ENCODE assay signal across 13 mouse cellular contexts in the genomic region with DNA sequence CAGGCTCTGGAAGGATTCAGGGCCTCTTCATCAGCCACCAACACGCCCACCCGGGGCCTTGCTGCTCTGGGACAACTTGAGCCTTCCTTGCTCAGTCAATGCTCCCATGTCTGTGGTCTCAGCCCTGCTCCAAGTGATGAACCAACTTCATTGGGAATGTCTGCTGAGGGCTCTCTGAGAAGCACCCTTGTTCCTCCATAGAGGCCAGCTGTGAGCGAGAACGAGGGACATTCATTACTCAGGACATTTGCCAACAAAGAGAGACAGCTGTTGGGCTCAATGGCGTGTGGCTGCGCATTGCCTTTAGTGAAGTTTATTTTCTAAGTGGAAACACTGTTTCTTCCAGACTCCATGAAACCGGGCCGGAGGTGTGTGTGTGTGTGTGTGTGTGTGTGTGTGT. TPM values are rescaled to one million over a fixed set of nuclear protein-coding genes. Genes with fewer than 3 reads are reported as not detected.
DNase-seq lines count a peak whose midpoint lies in the region; ATAC-seq and TF ChIP-seq lines count a peak whose summit lies in the region.
"Had no signal": no experiment of that assay in that cellular context is flagged by ENCODE, and none has a peak within 500 bp of the region (broad histone marks: within the 10 kb centered on the region; RNA-seq: fewer than 3 reads in every experiment).

No protein-coding gene starts in this region.

- WGBS in hindbrain, embryonic 16.5 days = 79% methylated on average over 8 of the region's 8 CpGs
- WGBS in hindbrain, embryonic 11.5 days = 81% methylated on average over 8 of the region's 8 CpGs
- WGBS in lung, embryonic 14.5 days = 45% methylated on average over 8 of the region's 8 CpGs
- WGBS in lung, adult 2 months = 69% methylated on average over 8 of the region's 8 CpGs
- WGBS in intestine, embryonic 15.5 days = 71% methylated on average over 8 of the region's 8 CpGs
- 51% methylated on average over 8 of the region's 8 CpGs for WGBS in stomach, embryonic 15.5 days

- 0 out of 2 replicates have a peak overlapping the region, but pooled peaks have one; percentile 27 for H3K27ac ChIP-seq in hindbrain, embryonic 16.5 days (ENCODE audit: low read depth, low read length)
- H3K27ac ChIP-seq in hindbrain, embryonic 11.5 days (ENCODE audit: low read depth, low read length) = no peak overlapping the region
- peak overlapping the region; percentile 71; the same call in 1 of the 2 replicates for H3K27ac ChIP-seq in lung, embryonic 14.5 days (ENCODE audit: low read depth)
- H3K27ac ChIP-seq in intestine, embryonic 15.5 days = peak overlapping the region; percentile 55
- H3K27ac ChIP-seq in stomach, embryonic 15.5 days = peak overlapping the region; percentile 67; the same call in 1 of the 2 replicates
- H3K27ac ChIP-seq: embryonic facial prominence, embryonic 13.5 days had no signal

- ATAC-seq in hindbrain, embryonic 16.5 days = no peak
- no peak for ATAC-seq in hindbrain, embryonic 11.5 days (ENCODE audit: low FRiP score)
- peak; percentile 35; the same call in 1 of the 2 replicates for ATAC-seq in lung, embryonic 14.5 days (ENCODE audit: insufficient read depth)
- ATAC-seq in intestine, embryonic 15.5 days = peak; percentile 30; the same call in 1 of the 2 replicates
- ATAC-seq in stomach, embryonic 15.5 days (ENCODE audit: insufficient read depth, low FRiP score, low read depth) = no peak
- ATAC-seq: forebrain, embryonic 14.5 days; liver, postnatal 0 days had no signal

- no peaks in the 10 kb centered on the region for H3K27me3 ChIP-seq in hindbrain, embryonic 16.5 days (replicated peaks; ENCODE audit: control insufficient read depth, insufficient read depth, low read length)
- no peaks in the 10 kb centered on the region for H3K27me3 ChIP-seq in hindbrain, embryonic 11.5 days (ENCODE audit: control insufficient read depth, insufficient read depth, low read length)
- no peaks in the 10 kb centered on the region for H3K27me3 ChIP-seq in lung, embryonic 14.5 days (ENCODE audit: insufficient read depth, low read length)
- no peaks in the 10 kb centered on the region for H3K27me3 ChIP-seq in intestine, embryonic 15.5 days (replicated peaks)
- no peaks in the 10 kb centered on the region for H3K27me3 ChIP-seq in stomach, embryonic 15.5 days (replicated peaks)
- H3K27me3 ChIP-seq: embryonic facial prominence, embryonic 13.5 days had no signal

- H3K4me3 ChIP-seq in hindbrain, embryonic 16.5 days (ENCODE audit: low read length) = no peak overlapping the region
- no peak overlapping the region for H3K4me3 ChIP-seq in hindbrain, embryonic 11.5 days (ENCODE audit: low read depth, low read length)
- no peak overlapping the region for H3K4me3 ChIP-seq in lung, embryonic 14.5 days (ENCODE audit: low read depth, low read length)
- no peak overlapping the region for H3K4me3 ChIP-seq in lung, adult 2 months (replicated peaks; ENCODE audit: extremely low read depth, low read depth, low read length)
- H3K4me3 ChIP-seq in intestine, embryonic 15.5 days (replicated peaks) = no peak overlapping the region
- no peak overlapping the region for H3K4me3 ChIP-seq in stomach, embryonic 15.5 days (replicated peaks)
- H3K4me3 ChIP-seq: embryonic facial prominence, embryonic 13.5 days; midbrain, embryonic 12.5 days had no signal

- no peak for DNase-seq in hindbrain, embryonic 11.5 days (ENCODE audit: low spot score)
- DNase-seq in lung, embryonic 14.5 days = peak; percentile 87
- DNase-seq in lung, adult 2 months = no peak
- DNase-seq in cerebellum, postnatal 25 days = no peak
- DNase-seq: adrenal gland, adult 2 months; cerebellum, postnatal 36 days; liver, postnatal 0 days had no signal

- TF ChIP-seq POLR2A in lung, adult 2 months (IDR thresholded peaks at IDR 0.05; ENCODE audit: borderline replicate concordance, extremely low read depth, low read depth, low read length) = no peak

- H3K4me1 ChIP-seq in hindbrain, embryonic 16.5 days (ENCODE audit: control insufficient read depth, insufficient read depth, low read depth, low read length) = peaks cover 11% of the 10 kb centered on the region
- peaks cover 3% of the 10 kb centered on the region; the same call in 1 of the 2 replicates for H3K4me1 ChIP-seq in hindbrain, embryonic 11.5 days (replicated peaks; ENCODE audit: control insufficient read depth, insufficient read depth, low read length)
- peaks cover 33% of the 10 kb centered on the region for H3K4me1 ChIP-seq in lung, embryonic 14.5 days (ENCODE audit: insufficient read depth)
- H3K4me1 ChIP-seq in lung, adult 2 months (ENCODE audit: control insufficient read depth, insufficient read depth, low read length) = peaks cover 7% of the 10 kb centered on the region; the same call in 1 of the 2 replicates
- H3K4me1 ChIP-seq in intestine, embryonic 15.5 days (replicated peaks) = peaks cover 30% of the 10 kb centered on the region
- peaks cover 32% of the 10 kb centered on the region for H3K4me1 ChIP-seq in stomach, embryonic 15.5 days

- H3K9ac ChIP-seq in hindbrain, embryonic 16.5 days (ENCODE audit: low read depth, low read length) = no peak overlapping the region
- H3K9ac ChIP-seq in hindbrain, embryonic 11.5 days (ENCODE audit: low read depth, low read length) = no peak overlapping the region
- no peak overlapping the region for H3K9ac ChIP-seq in lung, embryonic 14.5 days
- no peak overlapping the region for H3K9ac ChIP-seq in intestine, embryonic 15.5 days
- H3K9ac ChIP-seq in stomach, embryonic 15.5 days = no peak overlapping the region
- H3K9ac ChIP-seq: embryonic facial prominence, embryonic 13.5 days; liver, postnatal 0 days; midbrain, embryonic 12.5 days had no signal

- H3K36me3 ChIP-seq in hindbrain, embryonic 16.5 days (ENCODE audit: control insufficient read depth, insufficient read depth, low read length) = no peaks in the 10 kb centered on the region
- no peaks in the 10 kb centered on the region for H3K36me3 ChIP-seq in hindbrain, embryonic 11.5 days (ENCODE audit: control insufficient read depth, insufficient read depth, low read length)
- no peaks in the 10 kb centered on the region for H3K36me3 ChIP-seq in lung, embryonic 14.5 days (ENCODE audit: insufficient read depth)
- no peaks in the 10 kb centered on the region for H3K36me3 ChIP-seq in intestine, embryonic 15.5 days
- no peaks in the 10 kb centered on the region for H3K36me3 ChIP-seq in stomach, embryonic 15.5 days
- H3K36me3 ChIP-seq: embryonic facial prominence, embryonic 13.5 days; midbrain, embryonic 12.5 days had no signal

- H3K9me3 ChIP-seq in hindbrain, embryonic 16.5 days (ENCODE audit: control insufficient read depth, low read length) = no peaks in the 10 kb centered on the region
- H3K9me3 ChIP-seq in hindbrain, embryonic 11.5 days (ENCODE audit: control insufficient read depth, low read length) = no peaks in the 10 kb centered on the region
- H3K9me3 ChIP-seq in lung, embryonic 14.5 days (ENCODE audit: low read depth, low read length) = no peaks in the 10 kb centered on the region
- H3K9me3 ChIP-seq in intestine, embryonic 15.5 days = no peaks in the 10 kb centered on the region
- H3K9me3 ChIP-seq in stomach, embryonic 15.5 days = no peaks in the 10 kb centered on the region
- H3K9me3 ChIP-seq: embryonic facial prominence, embryonic 13.5 days; midbrain, embryonic 12.5 days had no signal

- H3K4me2 ChIP-seq in hindbrain, embryonic 16.5 days (ENCODE audit: low read length) = no peak overlapping the region
- no peak overlapping the region for H3K4me2 ChIP-seq in hindbrain, embryonic 11.5 days (replicated peaks; ENCODE audit: low read depth, low read length)
- H3K4me2 ChIP-seq in lung, embryonic 14.5 days = no peak overlapping the region
- no peak overlapping the region for H3K4me2 ChIP-seq in intestine, embryonic 15.5 days (replicated peaks)
- H3K4me2 ChIP-seq in stomach, embryonic 15.5 days = no peak overlapping the region
- H3K4me2 ChIP-seq: embryonic facial prominence, embryonic 13.5 days; midbrain, embryonic 12.5 days had no signal

- no peak for TF ChIP-seq CTCF in lung, embryonic 14.5 days (IDR thresholded peaks at IDR 0.05; ENCODE audit: low read depth)
- no peak for TF ChIP-seq CTCF in lung, adult 2 months (IDR thresholded peaks at IDR 0.05; ENCODE audit: insufficient read depth, low read length)

RNA-seq across cellular contexts. Expression of a gene that starts 18.9 kb away (rescaled TPM):
- 13.9 and 16.4 TPM in 2 replicates for polyA plus RNA-seq in hindbrain, embryonic 16.5 days (2015; fragmentation: Nextera tagmentation; extraction: Ambion mirVana)
- 3.7 and 5.5 TPM in 2 replicates for polyA plus RNA-seq in hindbrain, embryonic 11.5 days (2014; fragmentation: Nextera tagmentation; extraction: Ambion mirVana)
- polyA plus RNA-seq in lung, embryonic 14.5 days (2014; fragmentation: Nextera tagmentation; extraction: Ambion mirVana) = 23.3 and 24.2 TPM in 2 replicates
- polyA plus RNA-seq in lung, adult 2 months (2012; rRNA removed) = 7.0 and 10.0 TPM in 2 replicates
- polyA plus RNA-seq in intestine, embryonic 15.5 days (2015; fragmentation: Nextera tagmentation; extraction: Ambion mirVana) = 18.3 and 18.4 TPM in 2 replicates
- polyA plus RNA-seq in stomach, embryonic 15.5 days (2015; fragmentation: Nextera tagmentation; extraction: Ambion mirVana) = 21.2 and 21.7 TPM in 2 replicates

Comparison
In these comparisons a context has a peak if more than half of its experiments do, and no peak if none do; other contexts are left out.
1. ATAC-seq: peak in lung, embryonic 14.5 days (single experiment) and intestine, embryonic 15.5 days (single experiment); none in hindbrain, embryonic 16.5 days (single experiment), hindbrain, embryonic 11.5 days (single experiment) and stomach, embryonic 15.5 days (single experiment).